Mouse (Mus musculus) macrophage (primary cell): ENCODE results near the gene Dynll1. TPM values are rescaled to one million over a fixed set of nuclear protein-coding genes. Genes with fewer than 3 reads are reported as not detected.

Source experiments
- H3K27ac ChIP-seq: fragments of 350-480 bp; formaldehyde crosslinking; 2 replicates; pipeline ENCODE4 v1.9.0; 2021
- H3K36me3 ChIP-seq: fragments of 350-480 bp; formaldehyde crosslinking; 2 replicates; pipeline ENCODE4 v1.9.0; 2021; ENCODE audit errors: inconsistent target
- H3K4me3 ChIP-seq: fragments of 350-480 bp; formaldehyde crosslinking; 2 replicates; pipeline ENCODE4 v1.9.0; 2021; ENCODE audit errors: inconsistent target
- H3K79me2 ChIP-seq: fragments of 350-480 bp; formaldehyde crosslinking; 2 replicates; pipeline ENCODE4 v1.9.0; 2021; ENCODE audit errors: inconsistent target
- WGBS: methylation state at CpG from one replicate; pipeline ENCODE4 v1.1.7; 2026; ENCODE audit warnings: inconsistent platforms; ENCODE audit not compliant: missing documents; 5-methylcytosine and 5-hydroxymethylcytosine counted together
- polyA plus RNA-seq: library from polyadenylated mRNA; stranded (reverse); fragments of 250-400 nt; gene quantifications from 3 replicates; pipeline ENCODE4 v1.2.4, GENCODE M21; 2018; ENCODE audit warnings: inconsistent platforms

Gene Dynll1
- polyA plus RNA-seq, 1 experiment from 2014 or later = 244 TPM

DNA sequence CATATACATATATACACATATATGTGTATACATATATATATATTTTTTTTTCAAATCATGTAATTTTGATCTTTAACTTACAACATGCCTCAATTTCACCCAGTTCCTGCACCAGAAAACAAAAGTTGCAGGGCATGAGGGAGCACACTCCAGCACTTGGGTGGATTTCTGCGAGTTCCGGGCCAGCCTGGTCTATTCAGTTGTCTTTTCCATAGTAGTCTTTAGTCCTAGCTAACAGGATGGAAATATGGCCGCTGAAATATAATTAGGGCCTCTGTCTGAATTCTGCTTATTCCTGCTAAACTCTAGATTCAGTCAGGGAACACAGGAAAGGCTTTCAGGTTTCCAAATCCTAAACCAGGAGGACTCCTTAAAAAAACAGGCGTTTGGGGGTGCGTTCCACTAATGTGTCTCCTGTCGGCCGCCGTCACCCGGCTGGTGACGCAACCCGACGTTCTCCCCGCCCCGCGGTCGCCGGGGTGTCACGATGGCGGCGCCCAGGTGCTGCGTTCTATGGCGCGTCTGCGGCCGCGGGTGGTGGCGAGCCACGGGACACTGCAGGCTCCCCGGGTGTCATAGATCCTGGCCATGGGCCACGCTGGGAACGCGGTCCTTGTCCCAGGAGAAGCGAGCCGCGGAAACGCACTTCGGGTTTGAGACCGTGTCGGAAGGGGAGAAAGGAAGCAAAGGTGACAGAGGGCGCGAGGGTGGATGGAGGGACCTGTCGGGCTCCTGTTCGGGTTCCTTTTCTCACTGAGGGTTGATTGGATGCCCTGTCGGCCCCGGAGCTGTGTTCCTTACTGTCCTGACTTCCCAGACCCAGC lies 21.4 kb downstream of the Dynll1 start, which contains the start of gene Coq5:
TSS of gene Coq5 (plus strand) at position 441 of the 824 bp plus-strand sequence.
- H3K36me3 ChIP-seq = peaks cover 10% of the 10 kb centered on the region
- 3% methylated on average over 43 of the region's 45 CpGs for WGBS
- H3K27ac ChIP-seq = peak within 1 kb of the TSS; percentile 51
- peak within 1 kb of the TSS; percentile 90 for H3K4me3 ChIP-seq
- peaks cover 31% of the 10 kb centered on the region for H3K79me2 ChIP-seq

DNA sequence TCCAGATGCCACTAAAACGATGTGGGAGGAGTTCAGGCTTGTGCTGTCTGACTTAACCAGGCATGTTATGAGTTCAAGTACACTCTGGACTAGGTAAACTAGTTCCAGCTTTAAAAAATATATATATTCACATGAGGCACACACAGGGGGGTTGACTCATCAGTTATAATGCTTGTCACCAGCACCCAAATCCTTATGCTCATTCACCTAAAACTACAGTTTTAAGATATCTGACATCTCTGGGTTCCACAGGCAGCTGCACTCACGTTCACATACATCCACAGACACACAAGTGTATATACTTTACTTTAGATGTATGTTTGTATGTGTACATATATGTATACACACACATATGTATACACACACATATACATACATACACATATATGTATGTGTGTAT lies 22.0 kb downstream of the Dynll1 start:
- H3K36me3 ChIP-seq = peaks cover 4% of the 10 kb centered on the region; the same call in 1 of the 2 replicates
- H3K4me3 ChIP-seq = no peak overlapping the region
- no peak overlapping the region for H3K27ac ChIP-seq
- 88% methylated on average over 2 of the region's 2 CpGs for WGBS
- peaks cover 31% of the 10 kb centered on the region for H3K79me2 ChIP-seq

DNA sequence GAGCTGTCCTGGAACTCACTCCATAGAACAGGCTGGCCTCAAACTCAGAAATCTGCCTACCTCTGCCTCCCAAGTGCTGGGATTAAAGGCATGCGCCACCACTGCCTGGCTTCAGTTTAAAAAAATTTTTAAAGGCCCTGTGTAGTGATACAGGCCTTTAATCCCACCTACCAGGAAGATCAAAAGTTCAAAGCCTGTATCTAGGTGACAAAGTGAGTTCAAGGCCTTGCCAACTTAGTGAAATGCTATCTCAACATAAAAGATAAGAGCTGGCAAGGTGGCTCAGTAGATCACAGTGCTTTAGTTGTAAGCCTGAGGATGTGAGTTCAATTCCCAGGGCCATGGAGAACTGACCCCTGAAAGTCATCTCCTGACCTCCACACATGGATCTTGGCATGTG lies 22.7 kb downstream of the Dynll1 start:
- Histone ChIP-seq H3K79me2 (peaks cover 25% of the 10 kb centered on the region), H3K27ac (no peak overlapping the region), H3K36me3 (no peaks in the 10 kb centered on the region), H3K4me3 (no peak overlapping the region)
- WGBS = 100% methylated on average over 1 of the region's 1 CpGs

DNA sequence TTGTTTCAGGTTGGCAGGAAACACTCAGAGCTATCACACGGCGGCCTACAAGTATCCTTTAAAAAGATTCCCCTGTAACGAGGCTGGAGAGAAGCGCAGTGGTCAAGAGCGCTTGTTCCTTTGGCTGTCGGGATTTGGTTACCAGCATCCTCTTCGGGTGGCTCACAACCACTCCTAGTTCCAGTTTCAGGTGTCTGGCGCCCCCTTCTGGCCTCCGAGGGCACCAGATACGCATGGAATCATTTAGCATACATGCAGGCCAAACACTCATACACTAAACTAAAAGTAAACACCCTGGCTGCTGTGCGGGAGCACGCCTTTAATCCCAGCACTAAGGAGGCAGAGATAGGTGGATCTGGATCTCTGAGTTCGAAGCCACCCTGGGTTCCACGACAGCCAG lies 24.8 kb downstream of the Dynll1 start:
- H3K36me3 ChIP-seq = no peaks in the 10 kb centered on the region
- H3K27ac ChIP-seq = no peak overlapping the region
- WGBS = 84% methylated on average over 14 of the region's 14 CpGs
- peaks cover 30% of the 10 kb centered on the region for H3K79me2 ChIP-seq
- no peak overlapping the region for H3K4me3 ChIP-seq

DNA sequence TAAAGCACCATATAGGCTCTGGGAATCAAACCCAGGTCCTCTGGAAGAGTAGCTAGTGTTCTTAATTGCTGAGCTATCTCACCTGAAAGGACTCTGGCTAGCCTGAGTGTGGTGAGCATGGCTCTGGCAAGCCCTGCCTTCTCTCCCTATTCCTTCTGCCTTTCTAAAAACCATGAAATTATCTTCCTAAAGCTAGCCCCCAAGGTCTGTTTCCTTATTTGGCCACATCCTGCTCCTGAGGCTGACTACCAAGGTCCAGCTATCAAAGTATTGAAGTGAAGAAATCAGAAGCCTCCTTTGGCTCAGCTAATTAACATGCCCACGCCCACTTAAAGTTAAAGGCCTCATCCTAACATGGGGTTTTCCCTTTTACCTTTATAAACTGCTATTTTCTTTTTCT lies 26.0 kb downstream of the Dynll1 start:
- Histone ChIP-seq H3K27ac (no peak overlapping the region), H3K4me3 (no peak overlapping the region), H3K79me2 (peaks cover 30% of the 10 kb centered on the region), H3K36me3 (no peaks in the 10 kb centered on the region)
- WGBS = 100% methylated on average over 1 of the region's 1 CpGs

DNA sequence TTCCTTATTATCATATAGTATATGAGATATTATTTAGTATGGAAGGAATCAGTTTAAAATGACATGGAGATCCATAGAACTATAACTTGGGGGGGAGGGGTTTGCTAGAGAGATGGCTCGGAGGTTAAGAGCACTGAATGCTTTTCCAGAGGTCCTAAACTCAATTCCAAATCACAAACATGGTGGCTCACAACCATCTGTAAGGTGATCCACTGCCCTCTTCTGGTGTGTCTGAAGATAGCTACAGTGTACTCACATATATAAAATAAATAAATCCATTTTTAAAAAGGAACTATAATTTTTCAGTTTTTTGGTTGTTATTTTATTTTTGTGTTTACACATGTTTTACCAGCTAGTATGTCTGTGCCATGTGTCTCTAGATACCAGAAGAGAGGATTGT lies 26.4 kb downstream of the Dynll1 start:
- no peak overlapping the region for H3K27ac ChIP-seq
- H3K36me3 ChIP-seq = no peaks in the 10 kb centered on the region
- no peak overlapping the region for H3K4me3 ChIP-seq
- H3K79me2 ChIP-seq = peaks cover 32% of the 10 kb centered on the region
- 71% methylated on average over 1 of the region's 1 CpGs for WGBS

DNA sequence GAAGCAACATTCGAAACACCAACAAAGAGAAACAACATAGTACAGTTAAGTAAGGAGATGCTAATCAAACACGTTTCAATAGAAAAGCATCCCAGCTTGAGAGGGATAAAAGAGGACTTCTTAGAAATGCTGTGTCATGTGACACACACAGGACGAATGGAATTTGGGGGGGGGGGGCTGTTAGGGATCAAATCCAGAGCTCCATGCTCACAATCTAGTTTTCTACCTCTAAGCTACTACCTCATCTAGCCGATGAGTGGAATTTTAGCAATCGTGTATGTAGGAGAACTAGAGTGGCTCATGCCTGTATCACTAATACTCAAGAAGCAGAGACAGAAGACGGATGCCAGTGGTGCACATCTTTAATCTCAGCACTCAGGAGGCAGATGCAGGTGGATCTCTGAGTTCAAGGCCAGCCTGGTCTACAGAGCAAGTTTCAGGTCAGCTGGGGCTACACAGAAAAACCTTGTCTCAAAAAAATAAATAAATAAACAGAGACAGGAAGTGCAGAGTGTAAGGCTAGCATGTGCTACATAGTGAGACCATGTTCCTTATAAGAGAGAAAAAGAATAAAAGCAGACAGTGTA lies 27.2 kb downstream of the Dynll1 start:
- H3K4me3 ChIP-seq = peak overlapping the region; percentile 74; the same call in 1 of the 2 replicates
- H3K79me2 ChIP-seq = peaks cover 39% of the 10 kb centered on the region
- H3K27ac ChIP-seq = peak overlapping the region; percentile 54; the same call in 1 of the 2 replicates
- H3K36me3 ChIP-seq = no peaks in the 10 kb centered on the region
- 80% methylated on average over 6 of the region's 6 CpGs for WGBS

DNA sequence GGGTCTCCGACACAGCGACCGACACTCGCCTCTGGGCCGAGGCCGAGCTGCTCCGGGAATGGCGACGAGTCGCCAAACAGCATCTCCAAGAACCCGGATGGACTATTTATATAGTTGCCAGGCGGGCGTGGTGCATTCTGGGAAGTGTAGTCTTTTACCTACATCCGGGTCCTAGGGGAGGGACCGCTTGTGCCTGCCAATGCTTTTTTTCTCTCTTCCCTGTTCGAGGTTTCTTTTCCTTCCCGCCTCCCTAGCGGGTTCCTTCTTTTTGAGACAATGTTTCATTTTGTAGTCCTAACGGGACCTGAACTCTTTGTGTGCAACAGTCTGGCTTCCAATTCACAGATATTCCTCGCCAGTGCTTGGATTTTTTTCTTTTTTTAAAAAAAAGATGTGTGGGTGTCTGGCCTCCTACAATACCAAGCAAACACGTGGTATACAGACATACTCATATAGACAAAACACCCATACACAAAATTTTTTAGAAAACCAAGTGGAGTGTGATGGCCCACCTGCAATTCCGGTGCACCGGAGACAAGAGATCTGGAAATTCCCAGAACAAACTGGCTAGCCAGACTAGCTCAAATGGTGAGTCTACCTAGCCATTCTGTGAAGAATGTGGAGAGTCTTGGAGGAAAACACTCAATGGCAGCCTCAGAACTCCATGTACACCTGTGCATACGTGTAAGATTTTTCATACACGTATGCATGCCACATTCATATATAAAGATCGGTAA lies 27.8 kb downstream of the Dynll1 start, which contains the start of gene Rnf10:
TSS of gene Rnf10 (minus strand) at position 87 of the 737 bp plus-strand sequence.
- Histone ChIP-seq H3K27ac (peak within 1 kb of the TSS; percentile 54), H3K36me3 (no peaks in the 10 kb centered on the region), H3K4me3 (peak within 1 kb of the TSS; percentile 74), H3K79me2 (peaks cover 46% of the 10 kb centered on the region)
- 13% methylated on average over 26 of the region's 26 CpGs for WGBS

DNA sequence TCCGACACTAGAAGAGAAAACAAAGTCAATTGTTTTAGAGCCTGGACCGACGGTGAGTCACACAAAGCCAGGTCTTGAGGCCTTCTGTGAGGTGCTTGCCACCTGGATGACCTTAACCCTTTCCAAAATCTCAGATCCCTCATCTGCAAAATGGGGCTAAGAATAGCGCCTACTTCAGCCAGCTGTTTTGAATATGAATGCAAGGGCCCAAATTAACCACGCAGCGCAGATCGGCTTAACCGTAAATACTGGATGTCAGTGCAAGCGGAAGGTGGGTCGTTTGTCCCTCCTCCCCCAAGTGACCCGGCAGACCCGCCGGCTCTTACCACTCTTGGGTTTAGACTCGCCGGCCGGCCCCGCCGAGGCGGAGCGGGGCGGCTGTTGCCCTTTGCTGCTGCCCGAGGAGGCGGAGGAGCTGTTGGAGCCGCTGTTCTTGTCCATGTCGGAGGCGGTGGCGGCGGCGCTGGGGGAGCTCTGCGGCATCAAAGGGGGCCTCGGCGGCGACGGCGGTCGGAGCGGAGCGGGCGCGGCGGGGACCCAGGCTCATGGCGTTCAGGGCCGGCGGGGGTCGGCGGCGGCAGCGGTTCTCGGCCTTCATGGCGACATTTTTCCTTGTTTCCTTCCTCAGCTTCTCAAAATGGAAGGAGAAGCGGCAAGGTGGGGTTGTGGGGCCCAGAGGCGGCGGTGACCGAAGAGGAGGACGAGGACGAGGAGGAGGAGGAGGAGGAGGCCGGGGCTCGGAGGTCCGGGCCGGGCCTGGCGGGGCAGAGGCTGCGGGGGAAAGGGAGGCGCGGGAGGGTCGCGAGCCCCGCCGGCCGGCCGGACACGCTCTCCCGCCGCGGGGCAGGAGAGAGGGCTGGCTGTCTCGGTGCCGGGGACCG lies 28.6 kb downstream of the Dynll1 start:
- WGBS = under 1% methylated on average over 75 of the region's 77 CpGs
- 0 out of 2 replicates have a peak overlapping the region, but pooled peaks have one; percentile 5 for H3K27ac ChIP-seq

DNA sequence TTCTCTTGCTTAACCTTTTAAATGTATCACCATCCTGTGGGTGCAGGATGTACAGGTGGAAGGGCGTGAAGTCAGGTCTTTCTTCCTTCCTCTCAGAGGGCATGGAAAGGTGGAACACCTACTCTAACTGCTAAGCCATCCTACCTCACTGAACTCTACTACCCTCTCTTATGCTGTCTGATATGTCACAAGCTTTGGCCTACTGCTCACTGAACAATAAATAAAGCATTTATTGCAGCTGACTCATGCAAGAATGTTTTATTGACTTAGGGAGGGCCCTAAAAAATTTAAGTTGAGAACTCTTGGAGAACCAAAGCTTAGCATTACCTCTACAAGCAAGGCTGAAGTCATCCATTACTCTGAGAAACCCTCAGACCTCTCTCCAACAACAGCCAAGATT lies 30.8 kb downstream of the Dynll1 start:
- Histone ChIP-seq H3K36me3 (no peaks in the 10 kb centered on the region), H3K27ac (no peak overlapping the region), H3K4me3 (no peak overlapping the region), H3K79me2 (peaks cover 76% of the 10 kb centered on the region)
- WGBS = 100% methylated on average over 1 of the region's 1 CpGs

More for the DNA sequence above, 28.6 kb downstream of the Dynll1 start:
- Histone ChIP-seq H3K79me2 (peaks cover 54% of the 10 kb centered on the region), H3K4me3 (peak overlapping the region; percentile 74), H3K36me3 (no peaks in the 10 kb centered on the region)

DNA sequence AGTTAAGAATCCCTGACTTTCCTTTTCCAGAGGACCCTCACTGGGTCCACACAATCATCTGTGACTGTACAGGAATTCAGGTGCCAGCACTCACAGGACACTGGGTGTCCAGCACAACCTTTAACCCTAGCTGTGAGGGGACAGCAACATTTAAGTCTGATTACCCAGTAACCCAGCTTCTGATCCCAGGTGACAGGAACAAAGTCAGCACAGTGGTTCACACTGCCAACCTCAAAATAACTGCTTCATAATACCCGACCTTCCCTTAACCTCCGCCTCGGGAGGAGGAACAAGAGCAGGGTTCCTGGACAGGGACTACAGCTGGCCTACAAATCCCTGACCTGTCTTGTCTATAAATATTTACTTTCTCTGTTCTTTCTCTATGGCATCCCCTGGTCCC lies 32.5 kb downstream of the Dynll1 start:
- Histone ChIP-seq H3K36me3 (no peaks in the 10 kb centered on the region), H3K4me3 (no peak overlapping the region), H3K79me2 (peaks cover 93% of the 10 kb centered on the region), H3K27ac (no peak overlapping the region)
- 23% methylated on average over 3 of the region's 3 CpGs for WGBS

DNA sequence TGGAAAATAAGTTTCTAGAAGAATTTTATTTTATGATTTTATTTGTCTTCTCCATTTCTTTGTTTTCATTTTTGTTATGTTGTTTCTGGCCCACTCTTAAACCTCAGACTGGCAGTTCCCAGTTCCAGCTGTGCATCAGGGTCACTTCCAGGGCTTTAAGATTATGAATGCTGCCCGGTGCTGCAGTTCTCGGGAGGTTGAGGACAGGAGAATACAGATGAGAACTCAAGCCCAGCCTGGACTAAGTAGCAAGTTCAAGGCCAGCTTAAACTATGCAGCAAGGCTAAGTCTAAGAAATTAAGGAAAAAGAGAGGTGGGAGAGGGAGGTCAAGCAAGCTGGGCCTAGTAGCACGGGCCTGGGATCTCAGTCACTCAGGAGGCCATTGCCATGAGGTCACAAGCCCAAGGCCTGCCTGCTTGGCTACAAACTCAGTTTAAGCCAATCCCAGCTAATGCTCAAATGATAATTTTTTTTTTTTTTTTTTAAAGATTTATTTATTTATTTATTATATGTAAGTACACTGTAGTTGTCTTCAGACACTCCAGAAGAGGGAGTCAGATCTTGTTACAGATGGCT lies 33.2 kb downstream of the Dynll1 start:
- H3K36me3 ChIP-seq = no peaks in the 10 kb centered on the region
- H3K27ac ChIP-seq = no peak overlapping the region
- WGBS = 86% methylated on average over 3 of the region's 3 CpGs
- peaks cover 100% of the 10 kb centered on the region for H3K79me2 ChIP-seq
- H3K4me3 ChIP-seq = no peak overlapping the region

DNA sequence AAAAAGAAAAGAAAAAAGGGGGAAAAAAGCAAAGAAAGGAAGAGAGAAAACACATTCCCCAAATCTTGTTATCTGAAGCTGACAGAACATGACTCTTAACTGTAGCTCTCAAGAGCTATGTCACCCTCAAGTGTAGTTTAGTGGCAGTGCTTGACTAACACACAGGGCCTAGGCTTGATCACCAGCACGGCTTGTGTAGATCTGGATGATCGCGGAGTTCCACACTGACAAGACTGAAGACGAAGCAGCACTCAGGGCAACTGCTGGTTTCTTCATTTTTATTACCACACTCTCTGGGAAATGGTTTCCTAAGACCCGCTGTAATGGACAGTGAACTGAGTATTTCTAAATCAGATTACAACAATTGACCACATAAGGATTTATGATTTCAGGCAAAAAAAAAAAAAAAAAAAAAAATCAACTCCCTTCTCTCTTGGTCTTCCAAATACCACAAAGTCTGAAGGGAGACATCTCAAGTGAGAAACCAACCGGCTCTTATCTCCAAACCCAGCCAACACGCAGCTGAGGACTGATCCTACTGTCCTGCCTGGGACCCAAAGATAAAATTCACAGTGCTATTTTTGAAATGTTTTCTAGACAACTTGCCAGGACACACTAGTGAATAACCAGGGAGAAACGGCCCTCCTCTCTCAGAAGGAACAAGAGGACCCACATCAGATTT lies 33.9 kb downstream of the Dynll1 start:
- H3K79me2 ChIP-seq = peaks cover 100% of the 10 kb centered on the region
- no peak overlapping the region for H3K4me3 ChIP-seq
- H3K36me3 ChIP-seq = no peaks in the 10 kb centered on the region
- WGBS = 35% methylated on average over 8 of the region's 8 CpGs
- no peak overlapping the region for H3K27ac ChIP-seq
